Mouse (Mus musculus) CH12.LX (cell line): ENCODE results near the gene Wnt9a. TPM values are rescaled to one million over a fixed set of nuclear protein-coding genes. Genes with fewer than 3 reads are reported as not detected.

Experiments used
- DNase-seq: peaks from one replicate; pipeline ENCODE4 v3.0.0-alpha.2; 2013; ENCODE audit errors: extremely low read depth
- H3K27ac ChIP-seq: 2 replicates; pipeline ENCODE4 v1.5.1; 2012; ENCODE audit warnings: low read depth, mild to moderate bottlenecking, control low read depth, moderate library complexity; ENCODE audit not compliant: insufficient read depth
- H3K27me3 ChIP-seq: replicated peaks from 2 replicates; pipeline ENCODE3; 2012; ENCODE audit warnings: inconsistent platforms
- H3K36me3 ChIP-seq, 2 experiments: replicated peaks in 1 of 2; 2 replicates each; pipeline versions ENCODE3 to v1.6.1; 2012; ENCODE audit warnings: inconsistent platforms in 1 of 2, low read length in 1 of 2, mild to moderate bottlenecking in 1 of 2, mixed read lengths in 1 of 2, moderate library complexity in 1 of 2; ENCODE audit not compliant: control insufficient read depth in 1 of 2, insufficient read depth in 1 of 2
- H3K4me1 ChIP-seq, 2 experiments: 2 replicates each; pipeline ENCODE4 v1.6.1; 2012; ENCODE audit warnings: inconsistent platforms in 1 of 2, moderate library complexity in 1 of 2; ENCODE audit not compliant: insufficient read depth in 2 of 2, control insufficient read depth in 1 of 2
- H3K4me2 ChIP-seq: 2 replicates; pipeline ENCODE4 v1.6.1; 2012; ENCODE audit warnings: low read depth, mild to moderate bottlenecking, control low read depth; ENCODE audit not compliant: poor library complexity, insufficient read depth, severe bottlenecking
- H3K4me3 ChIP-seq, 3 experiments: fragments of 150-350 bp in 1 of 3; sonication (generic) in 1 of 3; replicated peaks in 1 of 3; 2 replicates each; pipeline versions ENCODE3 to v1.5.1; 2011 to 2012; ENCODE audit warnings: low read depth in 2 of 3, low read length in 2 of 3, mild to moderate bottlenecking in 2 of 3, moderate library complexity in 2 of 3, control low read depth in 1 of 3, improper control_type of control experiment in 1 of 3, inconsistent platforms in 1 of 3, mixed read lengths in 1 of 3; ENCODE audit not compliant: poor library complexity in 1 of 3
- H3K79me2 ChIP-seq: replicated peaks from 2 replicates; pipeline ENCODE4 v1.6.1; 2012; ENCODE audit warnings: mild to moderate bottlenecking, moderate library complexity; ENCODE audit not compliant: control insufficient read depth, poor library complexity, insufficient read depth, severe bottlenecking; ENCODE audit errors: extremely low read depth
- H3K9ac ChIP-seq: 2 replicates; pipeline ENCODE4 v1.6.1; 2012; ENCODE audit warnings: low read depth, mild to moderate bottlenecking, control low read depth, moderate library complexity; ENCODE audit not compliant: insufficient read depth
- H3K9me3 ChIP-seq: replicated peaks from 2 replicates; pipeline ENCODE3; 2012; ENCODE audit warnings: low read length, inconsistent platforms, mixed read lengths
- CHD1 ChIP-seq: IDR thresholded peaks from 2 replicates; pipeline ENCODE4 v1.6.1; 2012; ENCODE audit warnings: low read depth, low read length, improper control_type of control experiment, inconsistent platforms
- E2F4 ChIP-seq: IDR thresholded peaks from 2 replicates; pipeline ENCODE4 v1.6.1; 2011; ENCODE audit warnings: low read depth, low read length, improper control_type of control experiment; ENCODE audit not compliant: insufficient replicate concordance
- ELF1 ChIP-seq: IDR thresholded peaks from 2 replicates; pipeline ENCODE4 v1.6.1; 2014; ENCODE audit warnings: low read depth, mild to moderate bottlenecking, inconsistent platforms, low read length, improper control_type of control experiment
- ETS1 ChIP-seq: conservative IDR thresholded peaks from 2 replicates; pipeline ENCODE4 v1.6.1; 2012; ENCODE audit warnings: low read depth, mild to moderate bottlenecking, inconsistent platforms, low read length, improper control_type of control experiment, moderate library complexity
- GABPA ChIP-seq: IDR thresholded peaks from 2 replicates; pipeline ENCODE4 v1.6.1; 2012; ENCODE audit warnings: low read depth, low read length, improper control_type of control experiment, inconsistent platforms; ENCODE audit not compliant: insufficient replicate concordance
- HCFC1 ChIP-seq: IDR thresholded peaks from 2 replicates; pipeline ENCODE4 v1.6.1; 2012; ENCODE audit warnings: low read depth, mild to moderate bottlenecking, inconsistent platforms, low read length, improper control_type of control experiment
- IRF4 ChIP-seq: IDR thresholded peaks from 2 replicates; pipeline ENCODE4 v1.6.1; 2014; ENCODE audit warnings: low read depth, mild to moderate bottlenecking, inconsistent platforms, low read length, improper control_type of control experiment
- JUN ChIP-seq: IDR thresholded peaks from 2 replicates; pipeline ENCODE4 v1.6.1; 2011; ENCODE audit warnings: low read depth, mild to moderate bottlenecking, low read length, improper control_type of control experiment, moderate library complexity; ENCODE audit not compliant: insufficient read depth
- JUND ChIP-seq: conservative IDR thresholded peaks from 2 replicates; pipeline ENCODE4 v1.6.1; 2011; ENCODE audit warnings: low read depth, low read length, improper control_type of control experiment
- KAT2A ChIP-seq: IDR thresholded peaks from 2 replicates; pipeline ENCODE4 v1.6.1; 2012; ENCODE audit warnings: low read length, improper control_type of control experiment, inconsistent platforms; ENCODE audit not compliant: insufficient replicate concordance
- MAX ChIP-seq: IDR thresholded peaks from 2 replicates; pipeline ENCODE4 v1.6.1; 2011; ENCODE audit warnings: low read length, improper control_type of control experiment
- MEF2A ChIP-seq: IDR thresholded peaks from 2 replicates; pipeline ENCODE4 v1.6.1; 2014; ENCODE audit warnings: low read depth, mild to moderate bottlenecking, inconsistent platforms, low read length, improper control_type of control experiment, borderline replicate concordance
- MYC ChIP-seq: IDR thresholded peaks from 2 replicates; pipeline ENCODE4 v1.6.1; 2011; ENCODE audit warnings: low read depth, mild to moderate bottlenecking, improper control_type of control experiment, low read length
- NELFE ChIP-seq: IDR thresholded peaks from 2 replicates; pipeline ENCODE4 v1.6.1; 2011; ENCODE audit warnings: low read depth, low read length, improper control_type of control experiment
- NRF1 ChIP-seq: IDR thresholded peaks from 2 replicates; pipeline ENCODE4 v1.6.1; 2014; ENCODE audit warnings: low read depth, mild to moderate bottlenecking, inconsistent platforms, low read length, improper control_type of control experiment, moderate library complexity
- POLR2AphosphoS2 ChIP-seq: IDR thresholded peaks from 2 replicates; pipeline ENCODE4 v1.6.1; 2011; ENCODE audit warnings: low read depth, low read length, improper control_type of control experiment
- RAD21 ChIP-seq: IDR thresholded peaks from 2 replicates; pipeline ENCODE4 v1.6.1; 2011; ENCODE audit warnings: low read depth, mild to moderate bottlenecking, low read length, improper control_type of control experiment, moderate library complexity
- RCOR1 ChIP-seq: conservative IDR thresholded peaks from 2 replicates; pipeline ENCODE4 v1.6.1; 2012; ENCODE audit warnings: low read depth, mild to moderate bottlenecking, inconsistent platforms, low read length, improper control_type of control experiment
- SIN3A ChIP-seq: IDR thresholded peaks from 2 replicates; pipeline ENCODE4 v1.6.1; 2012; ENCODE audit warnings: low read length, improper control_type of control experiment, inconsistent platforms
- UBTF ChIP-seq: IDR thresholded peaks from 2 replicates; pipeline ENCODE4 v1.6.1; 2012; ENCODE audit warnings: low read depth, mild to moderate bottlenecking, inconsistent platforms, low read length, improper control_type of control experiment, moderate library complexity
- USF1 ChIP-seq: IDR thresholded peaks from 2 replicates; pipeline ENCODE4 v1.6.1; 2014; ENCODE audit warnings: low read depth, mild to moderate bottlenecking, inconsistent platforms, low read length, improper control_type of control experiment
- USF2 ChIP-seq: conservative IDR thresholded peaks from 2 replicates; pipeline ENCODE4 v1.6.1; 2011; ENCODE audit warnings: low read depth, low read length, improper control_type of control experiment
- ZC3H11A ChIP-seq: IDR thresholded peaks from 2 replicates; pipeline ENCODE4 v1.6.1; 2012; ENCODE audit warnings: low read depth, mild to moderate bottlenecking, inconsistent platforms, low read length, improper control_type of control experiment
- ZMIZ1 ChIP-seq: IDR thresholded peaks from 2 replicates; pipeline ENCODE4 v1.6.1; 2012; ENCODE audit warnings: low read depth, mild to moderate bottlenecking, inconsistent platforms, low read length, improper control_type of control experiment
- dilution Hi-C: fragments of 300-500 bp; cut with MboI; formaldehyde crosslinking; loops from 2 replicates; pipeline ENCODE4 v1.14.3; 2020; ENCODE audit warnings: low sequenced_read_pairs; ENCODE audit not compliant: extremely low pct_unique_long_range_greater_than_20kb, extremely low pct_ligation_motif_present
- in situ Hi-C: fragments of 300-500 bp; cut with MboI; formaldehyde crosslinking; loops from 3 replicates; pipeline ENCODE4 v1.14.3; 2019; ENCODE audit warnings: low sequenced_read_pairs, low pct_ligation_motif_present, low pct_unique_long_range_greater_than_20kb, mixed read lengths
- polyA plus RNA-seq: library from polyadenylated mRNA; unstranded; fragments of >175 nt; gene quantifications from 2 replicates; pipeline ENCODE4 v1.2.1, GENCODE M21; 2012; ENCODE audit warnings: low read depth; ENCODE audit not compliant: insufficient read length
- total RNA-seq, 2 experiments: library from RNA; depleted of rRNA; stranded (reverse); fragments of 300-350 nt in 1 of 2; fragments of >200 nt in 1 of 2; gene quantifications; 2 replicates each; pipeline ENCODE4 v1.2.3; 2012 to 2014

The Wnt9a gene
- total and polyA plus RNA-seq, 3 experiments = not detected

- Histone ChIP-seq H3K79me2 (no peaks in the 10 kb centered on the region), H3K4me3 (no peak overlapping the region), H3K4me1 (no peaks in the 10 kb centered on the region), H3K9ac (no peak overlapping the region), H3K27ac (no peak overlapping the region), H3K9me3 (peaks cover 4% of the 10 kb centered on the region), H3K4me2 (no peak overlapping the region), H3K27me3 (peaks cover 86% of the 10 kb centered on the region), H3K36me3 (no peaks in the 10 kb centered on the region)
- in situ Hi-C loops (no loop called here), dilution Hi-C loops (no loop called here)
- TF ChIP-seq UBTF (no peak), MAX (no peak), USF1 (no peak), ZC3H11A (no peak), NELFE (no peak), SIN3A (no peak), MYC (no peak), GABPA (no peak), HCFC1 (no peak), ELF1 (no peak), IRF4 (no peak), ZMIZ1 (no peak), JUN (no peak), JUND (no peak), POLR2AphosphoS2 (no peak), RCOR1 (no peak), MEF2A (no peak), USF2 (no peak), RAD21 (no peak)
- no peak for DNase-seq
These were observed 39.6 kb downstream of the Wnt9a start for GRCm38 (mm10) chr11:59346166-59346910.

GRCm38 (mm10) chr11:59350326-59350725 is 43.6 kb downstream of the Wnt9a start:
- dilution Hi-C loops = no loop called here
- Histone ChIP-seq H3K36me3 (no peaks in the 10 kb centered on the region), H3K4me2 (no peak overlapping the region), H3K27me3 (peaks cover 68% of the 10 kb centered on the region), H3K9me3 (peaks cover 4% of the 10 kb centered on the region)
- no peak for DNase-seq
- TF ChIP-seq ZMIZ1 (no peak), ETS1 (no peak), KAT2A (no peak), JUN (no peak), ZC3H11A (no peak), GABPA (no peak), E2F4 (no peak), NRF1 (no peak), CHD1 (no peak), JUND (no peak), RCOR1 (no peak), UBTF (no peak), ELF1 (no peak), NELFE (no peak), USF2 (no peak), USF1 (no peak), RAD21 (no peak)
- TF ChIP-seq, all 38 proteins: peak for 0
- Histone ChIP-seq H3K79me2 (no peaks in the 10 kb centered on the region), H3K9ac (no peak overlapping the region), H3K27ac (no peak overlapping the region), H3K4me3 (no peak overlapping the region), H3K4me1 (no peaks in the 10 kb centered on the region)
- in situ Hi-C loops = no loop called here
